In genomic region chr11:34112781-34113380, GRCm38 (mm10) we compare ENCODE assay signal across 10 mouse cellular contexts. TPM values are rescaled to one million over a fixed set of nuclear protein-coding genes. Genes with fewer than 3 reads are reported as not detected.
DNase-seq lines count a peak whose midpoint lies in the region; ATAC-seq and TF ChIP-seq lines count a peak whose summit lies in the region.
"Had no signal": no experiment of that assay in that cellular context is flagged by ENCODE, and none has a peak within 500 bp of the region (broad histone marks: within the 10 kb centered on the region; RNA-seq: fewer than 3 reads in every experiment).

No protein-coding gene starts in this region.

- ATAC-seq in heart, postnatal 0 days (ENCODE audit: insufficient read depth, low read depth) = no peak
- peak; percentile 94 for ATAC-seq in hindbrain, embryonic 11.5 days (ENCODE audit: low FRiP score)

- TF ChIP-seq EP300 in heart, postnatal 0 days (IDR thresholded peaks at IDR 0.05; ENCODE audit: low read depth) = no peak

- no peaks in the 10 kb centered on the region for H3K36me3 ChIP-seq in heart, postnatal 0 days (replicated peaks; ENCODE audit: control insufficient read depth, insufficient read depth, low read length)
- H3K36me3 ChIP-seq in hindbrain, embryonic 11.5 days (ENCODE audit: control insufficient read depth, insufficient read depth, low read length) = no peaks in the 10 kb centered on the region
- no peaks in the 10 kb centered on the region for H3K36me3 ChIP-seq in midbrain, embryonic 10.5 days
- H3K36me3 ChIP-seq: embryonic facial prominence, embryonic 12.5 days; limb, embryonic 13.5 days had no signal

- no peaks in the 10 kb centered on the region for H3K4me1 ChIP-seq in heart, postnatal 0 days (ENCODE audit: control insufficient read depth, insufficient read depth)
- H3K4me1 ChIP-seq in hindbrain, embryonic 11.5 days (replicated peaks; ENCODE audit: control insufficient read depth, insufficient read depth, low read length) = no peaks in the 10 kb centered on the region
- peaks cover 11% of the 10 kb centered on the region for H3K4me1 ChIP-seq in midbrain, embryonic 10.5 days
- H3K4me1 ChIP-seq: embryonic facial prominence, embryonic 12.5 days; limb, embryonic 13.5 days had no signal

- no peaks in the 10 kb centered on the region for H3K9me3 ChIP-seq in heart, postnatal 0 days (replicated peaks; ENCODE audit: control insufficient read depth, low read length)
- no peaks in the 10 kb centered on the region for H3K9me3 ChIP-seq in hindbrain, embryonic 11.5 days (ENCODE audit: control insufficient read depth, low read length)
- H3K9me3 ChIP-seq in midbrain, embryonic 10.5 days (replicated peaks) = no peaks in the 10 kb centered on the region
- H3K9me3 ChIP-seq: embryonic facial prominence, embryonic 12.5 days; limb, embryonic 13.5 days had no signal

- no peaks in the 10 kb centered on the region for H3K27me3 ChIP-seq in heart, postnatal 0 days (ENCODE audit: control insufficient read depth, insufficient read depth, low read length)
- no peaks in the 10 kb centered on the region for H3K27me3 ChIP-seq in hindbrain, embryonic 11.5 days (ENCODE audit: control insufficient read depth, insufficient read depth, low read length)
- no peaks in the 10 kb centered on the region for H3K27me3 ChIP-seq in midbrain, embryonic 10.5 days (ENCODE audit: low read depth, poor library complexity, severe bottlenecking)
- H3K27me3 ChIP-seq: embryonic facial prominence, embryonic 12.5 days; limb, embryonic 13.5 days had no signal

- DNase-seq in heart, postnatal 0 days (ENCODE audit: low spot score) = peak; percentile 17
- DNase-seq in heart, postnatal 36 days = no peak
- peak; percentile 85 for DNase-seq in ZHBTc4 (ENCODE audit: low read depth, low spot score)
- peak; percentile 60 for DNase-seq in hindbrain, embryonic 11.5 days (ENCODE audit: low spot score)
- DNase-seq in midbrain, embryonic 10.5 days (ENCODE audit: low spot score) = peak; percentile 17
- no peak for DNase-seq in T-cell, adult 2 months (ENCODE audit: low spot score)
- no peak for DNase-seq in heart, postnatal 14 days
- no peak for DNase-seq in urinary bladder, adult 18-20 months (ENCODE audit: low spot score in 2 of 2)

- 60% methylated on average over 4 of the region's 4 CpGs for WGBS in heart, postnatal 0 days
- WGBS in hindbrain, embryonic 11.5 days = 33% methylated on average over 4 of the region's 4 CpGs
- WGBS in midbrain, embryonic 10.5 days = 55% methylated on average over 4 of the region's 4 CpGs

- no peak for TF ChIP-seq CTCF in heart, postnatal 0 days (IDR thresholded peaks at IDR 0.05; ENCODE audit: low read depth)

- no peak overlapping the region for H3K9ac ChIP-seq in heart, postnatal 0 days (replicated peaks; ENCODE audit: low read depth, low read length)
- no peak overlapping the region for H3K9ac ChIP-seq in hindbrain, embryonic 11.5 days (ENCODE audit: low read depth, low read length)
- H3K9ac ChIP-seq: embryonic facial prominence, embryonic 12.5 days; limb, embryonic 13.5 days had no signal

- H3K27ac ChIP-seq in heart, postnatal 0 days (ENCODE audit: low read depth) = no peak overlapping the region
- H3K27ac ChIP-seq in hindbrain, embryonic 11.5 days (ENCODE audit: low read depth, low read length) = no peak overlapping the region
- H3K27ac ChIP-seq in midbrain, embryonic 10.5 days (replicated peaks) = no peak overlapping the region
- H3K27ac ChIP-seq: embryonic facial prominence, embryonic 12.5 days; limb, embryonic 13.5 days had no signal

- no peak overlapping the region for H3K4me2 ChIP-seq in heart, postnatal 0 days (ENCODE audit: low read depth, low read length)
- no peak overlapping the region for H3K4me2 ChIP-seq in hindbrain, embryonic 11.5 days (replicated peaks; ENCODE audit: low read depth, low read length)
- H3K4me2 ChIP-seq: embryonic facial prominence, embryonic 12.5 days; limb, embryonic 13.5 days had no signal

- intact Hi-C loops in heart, postnatal 36 days (cut with DNase I) = no loop called here
- intact Hi-C loops in heart, postnatal 14 days (cut with DNase I) = no loop called here

- no peak overlapping the region for H3K4me3 ChIP-seq in heart, postnatal 0 days (ENCODE audit: low read depth, low read length)
- H3K4me3 ChIP-seq in hindbrain, embryonic 11.5 days (ENCODE audit: low read depth, low read length) = no peak overlapping the region
- H3K4me3 ChIP-seq in midbrain, embryonic 10.5 days = no peak overlapping the region
- H3K4me3 ChIP-seq: embryonic facial prominence, embryonic 12.5 days; limb, embryonic 13.5 days had no signal

RNA-seq across cellular contexts. Expression of gene 4930469K13Rik, which starts 14.5 kb away (rescaled TPM):
- not detected in 2 replicates for total RNA-seq in heart, postnatal 0 days (2014; rRNA removed; ENCODE audit: low replicate concordance)
- not detected in 2 replicates for polyA plus RNA-seq in heart, postnatal 0 days (2015; fragmentation: Nextera tagmentation; extraction: Ambion mirVana)
- total RNA-seq in heart, postnatal 36 days (2021) = not detected
- 1.8 and 4.3 TPM in 2 replicates for polyA plus RNA-seq in hindbrain, embryonic 11.5 days (2014; fragmentation: Nextera tagmentation; extraction: Ambion mirVana)
- not detected in 2 replicates for polyA plus RNA-seq in midbrain, embryonic 10.5 days (2016; fragmentation: Nextera tagmentation; extraction: Ambion mirVana)
- total RNA-seq in heart, postnatal 14 days (2021) = not detected
- polyA plus RNA-seq: embryonic facial prominence, embryonic 12.5 days had no signal

Comparison
In these comparisons a context has a peak if more than half of its experiments do, and no peak if none do; other contexts are left out.
1. DNase-seq: peak in heart, postnatal 0 days (single experiment), ZHBTc4 (single experiment), hindbrain, embryonic 11.5 days (single experiment) and midbrain, embryonic 10.5 days (single experiment); none in heart, postnatal 36 days (0 of 2), T-cell, adult 2 months (single experiment), heart, postnatal 14 days (0 of 2) and urinary bladder, adult 18-20 months (0 of 2).